In genomic region chr9:78350007-78350406, GRCm38 (mm10) we compare ENCODE assay signal across 19 mouse cellular contexts. TPM values are rescaled to one million over a fixed set of nuclear protein-coding genes. Genes with fewer than 3 reads are reported as not detected.
DNase-seq lines count a peak whose midpoint lies in the region; ATAC-seq lines count a peak whose summit lies in the region.
"Had no signal": no experiment of that assay in that cellular context is flagged by ENCODE, and none has a peak within 500 bp of the region (broad histone marks: within the 10 kb centered on the region; RNA-seq: fewer than 3 reads in every experiment).

No protein-coding gene starts in this region.

- ATAC-seq in common myeloid progenitor, adult 5-6 weeks (replicated peaks; ENCODE audit: low read depth, poor library complexity, severe bottlenecking) = 0 out of 2 replicates have a peak, but pooled peaks have one; percentile 15

- DNase-seq in 416B (ENCODE audit: low read depth) (peak; percentile 40), ES-CJ7 (ENCODE audit: low read depth, low spot score) (peak; percentile 62), R1 (ENCODE audit: low read depth, low spot score) (peak; percentile 76), ZHBTc4 (ENCODE audit: low read depth, low spot score) (peak; percentile 53)
- peak; percentile 34 for DNase-seq in ovary, adult 18-20 months (ENCODE audit: low spot score)
- peak; percentile 52 for DNase-seq in testis, postnatal 14 days (ENCODE audit: low spot score)

RNA-seq across cellular contexts. Expression of gene Gsta2, which starts 5.6 kb away (rescaled TPM):
- not detected in 2 replicates for total RNA-seq in common myeloid progenitor, adult 5-6 weeks (2017)
- total RNA-seq: CH12.LX, ES-E14, G1E, MEL had no signal

RNA-seq across cellular contexts. Expression of gene Dppa5a, which starts 18.0 kb away (rescaled TPM):
- not detected in 2 replicates for total RNA-seq in common myeloid progenitor, adult 5-6 weeks (2017)
- total RNA-seq: adrenal gland, adult 18-20 months; adrenal gland, adult 2 months; adrenal gland, adult 8-10 months; adrenal gland, postnatal 14 days; adrenal gland, postnatal 25 days; adrenal gland, postnatal 36 days; adrenal gland, postnatal 4 days; CH12.LX; G1E; MEL had no signal

RNA-seq across cellular contexts. Expression of gene Omt2b, which starts 22.6 kb away (rescaled TPM):
- not detected in 2 replicates for total RNA-seq in common myeloid progenitor, adult 5-6 weeks (2017)
- total RNA-seq: adrenal gland, adult 18-20 months; adrenal gland, adult 2 months; adrenal gland, adult 8-10 months; adrenal gland, postnatal 10 days; adrenal gland, postnatal 14 days; adrenal gland, postnatal 25 days; adrenal gland, postnatal 36 days; adrenal gland, postnatal 4 days; CH12.LX; ES-E14; G1E; MEL had no signal

RNA-seq across cellular contexts. Expression of gene Ooep, which starts 28.5 kb away (rescaled TPM):
- not detected in 2 replicates for total RNA-seq in common myeloid progenitor, adult 5-6 weeks (2017)
- total RNA-seq: adrenal gland, adult 18-20 months; adrenal gland, adult 2 months; adrenal gland, adult 8-10 months; adrenal gland, postnatal 14 days; adrenal gland, postnatal 25 days; adrenal gland, postnatal 36 days; CH12.LX; G1E; MEL had no signal

RNA-seq across cellular contexts. Expression of gene Omt2a, which starts 35.4 kb away (rescaled TPM):
- not detected in 2 replicates for total RNA-seq in common myeloid progenitor, adult 5-6 weeks (2017)
- total RNA-seq: adrenal gland, adult 18-20 months; adrenal gland, adult 2 months; adrenal gland, adult 8-10 months; adrenal gland, postnatal 10 days; adrenal gland, postnatal 14 days; adrenal gland, postnatal 25 days; adrenal gland, postnatal 36 days; adrenal gland, postnatal 4 days; CH12.LX; MEL had no signal

Comparison
In these comparisons a context has a peak if more than half of its experiments do, and no peak if none do; other contexts are left out.
1. Peak in every context shown above with its lines: DNase-seq and ATAC-seq.